Mouse (Mus musculus): ENCODE measurements around the gene Lrrc4. TPM values are rescaled to one million over a fixed set of nuclear protein-coding genes. Genes with fewer than 3 reads are reported as not detected.

Gene Lrrc4
- polyA plus RNA-seq, 1 experiment from 2014 or later = 2.4 TPM

GRCm38 (mm10) chr6:28831854-28832750, 555 bp upstream of the Lrrc4 start:
- Histone ChIP-seq H3K4me3 (peak overlapping the region; percentile 80), H3K36me3 (peaks cover 10% of the 10 kb centered on the region), H3K27me3 (ENCODE audit: insufficient read depth, poor library complexity, severe bottlenecking) (peaks cover 45% of the 10 kb centered on the region), H3K9me3 (no peaks in the 10 kb centered on the region), H3K27ac (peak overlapping the region; percentile 94), H3K4me1 (replicated peaks) (peaks cover 69% of the 10 kb centered on the region)
- WGBS = under 1% methylated on average over 82 of the region's 82 CpGs
- peak; percentile 62 for DNase-seq (ENCODE audit: low spot score)

GRCm38 (mm10) chr6:28830306-28830705, 1.2 kb downstream of the Lrrc4 start:
- 92% methylated on average over 12 of the region's 12 CpGs for WGBS
- H3K27ac ChIP-seq = no peak overlapping the region
- peaks cover 10% of the 10 kb centered on the region for H3K36me3 ChIP-seq
- H3K9me3 ChIP-seq = no peaks in the 10 kb centered on the region
- peaks cover 86% of the 10 kb centered on the region for H3K4me1 ChIP-seq (replicated peaks)
- DNase-seq (ENCODE audit: low spot score) = no peak
- no peak overlapping the region for H3K4me3 ChIP-seq
- peaks cover 39% of the 10 kb centered on the region for H3K27me3 ChIP-seq (ENCODE audit: insufficient read depth, poor library complexity, severe bottlenecking)

GRCm38 (mm10) chr6:28828593-28828992, 3.0 kb downstream of the Lrrc4 start:
- H3K4me1 ChIP-seq (replicated peaks) = peaks cover 78% of the 10 kb centered on the region
- peaks cover 10% of the 10 kb centered on the region for H3K36me3 ChIP-seq
- no peak overlapping the region for H3K27ac ChIP-seq
- no peaks in the 10 kb centered on the region for H3K9me3 ChIP-seq
- H3K27me3 ChIP-seq (ENCODE audit: insufficient read depth, poor library complexity, severe bottlenecking) = peaks cover 24% of the 10 kb centered on the region
- H3K4me3 ChIP-seq = peak overlapping the region; percentile 41
- WGBS = 26% methylated on average over 6 of the region's 6 CpGs
- peak; percentile 25 for DNase-seq (ENCODE audit: low spot score)

GRCm38 (mm10) chr6:28827565-28827964, 4.0 kb downstream of the Lrrc4 start:
- Histone ChIP-seq H3K4me1 (replicated peaks) (peaks cover 69% of the 10 kb centered on the region), H3K27ac (peak overlapping the region; percentile 66), H3K27me3 (ENCODE audit: insufficient read depth, poor library complexity, severe bottlenecking) (peaks cover 24% of the 10 kb centered on the region), H3K36me3 (peaks cover 10% of the 10 kb centered on the region), H3K4me3 (peak overlapping the region; percentile 41), H3K9me3 (no peaks in the 10 kb centered on the region)
- no peak for DNase-seq (ENCODE audit: low spot score)
- WGBS = 26% methylated on average over 3 of the region's 3 CpGs

- H3K9me3 ChIP-seq = no peaks in the 10 kb centered on the region
- H3K36me3 ChIP-seq = peaks cover 11% of the 10 kb centered on the region
- H3K4me1 ChIP-seq (replicated peaks) = peaks cover 63% of the 10 kb centered on the region
- H3K4me3 ChIP-seq = peak overlapping the region; percentile 41; the same call in 1 of the 2 replicates
- H3K27me3 ChIP-seq (ENCODE audit: insufficient read depth, poor library complexity, severe bottlenecking) = peaks cover 21% of the 10 kb centered on the region
- H3K27ac ChIP-seq = peak overlapping the region; percentile 59
- no peak for DNase-seq (ENCODE audit: low spot score)
- WGBS = 68% methylated on average over 9 of the region's 9 CpGs
These were observed 4.7 kb downstream of the Lrrc4 start for GRCm38 (mm10) chr6:28826689-28827389.

- H3K27me3 ChIP-seq (ENCODE audit: insufficient read depth, poor library complexity, severe bottlenecking) = peaks cover 14% of the 10 kb centered on the region
- no peak for DNase-seq (ENCODE audit: low spot score)
- peaks cover 20% of the 10 kb centered on the region for H3K36me3 ChIP-seq
- no peaks in the 10 kb centered on the region for H3K9me3 ChIP-seq
- no peak overlapping the region for H3K4me3 ChIP-seq
- 59% methylated on average over 3 of the region's 3 CpGs for WGBS
- peaks cover 57% of the 10 kb centered on the region for H3K4me1 ChIP-seq (replicated peaks)
- H3K27ac ChIP-seq = no peak overlapping the region
These were observed 5.7 kb downstream of the Lrrc4 start for GRCm38 (mm10) chr6:28825894-28826293.

- Histone ChIP-seq H3K4me3 (no peak overlapping the region), H3K36me3 (peaks cover 28% of the 10 kb centered on the region), H3K27me3 (ENCODE audit: insufficient read depth, poor library complexity, severe bottlenecking) (no peaks in the 10 kb centered on the region), H3K9me3 (no peaks in the 10 kb centered on the region), H3K4me1 (replicated peaks) (peaks cover 53% of the 10 kb centered on the region), H3K27ac (no peak overlapping the region)
- DNase-seq (ENCODE audit: low spot score) = no peak
- WGBS = 93% methylated on average over 5 of the region's 5 CpGs
These were observed 7.7 kb downstream of the Lrrc4 start for GRCm38 (mm10) chr6:28823802-28824201.

GRCm38 (mm10) chr6:28823375-28823774, 8.2 kb downstream of the Lrrc4 start:
- Histone ChIP-seq H3K27ac (no peak overlapping the region), H3K36me3 (peaks cover 28% of the 10 kb centered on the region), H3K27me3 (ENCODE audit: insufficient read depth, poor library complexity, severe bottlenecking) (no peaks in the 10 kb centered on the region), H3K4me3 (no peak overlapping the region), H3K4me1 (replicated peaks) (peaks cover 49% of the 10 kb centered on the region), H3K9me3 (no peaks in the 10 kb centered on the region)
- WGBS = 90% methylated on average over 3 of the region's 3 CpGs
- DNase-seq (ENCODE audit: low spot score) = no peak

- WGBS = 93% methylated on average over 3 of the region's 3 CpGs
- Histone ChIP-seq H3K27me3 (ENCODE audit: insufficient read depth, poor library complexity, severe bottlenecking) (no peaks in the 10 kb centered on the region), H3K4me1 (replicated peaks) (peaks cover 38% of the 10 kb centered on the region), H3K9me3 (no peaks in the 10 kb centered on the region), H3K36me3 (peaks cover 35% of the 10 kb centered on the region), H3K27ac (no peak overlapping the region), H3K4me3 (no peak overlapping the region)
- DNase-seq (ENCODE audit: low spot score) = no peak
These were observed 9.3 kb downstream of the Lrrc4 start for GRCm38 (mm10) chr6:28822296-28822695.

- no peaks in the 10 kb centered on the region for H3K9me3 ChIP-seq
- DNase-seq (ENCODE audit: low spot score) = no peak
- no peak overlapping the region for H3K4me3 ChIP-seq
- H3K4me1 ChIP-seq (replicated peaks) = peaks cover 17% of the 10 kb centered on the region
- 63% methylated on average over 13 of the region's 13 CpGs for WGBS
- H3K36me3 ChIP-seq = peaks cover 37% of the 10 kb centered on the region
- no peak overlapping the region; the same call in 1 of the 2 replicates for H3K27ac ChIP-seq
- no peaks in the 10 kb centered on the region for H3K27me3 ChIP-seq (ENCODE audit: insufficient read depth, poor library complexity, severe bottlenecking)
These were observed 11.8 kb downstream of the Lrrc4 start for GRCm38 (mm10) chr6:28819509-28820358.

- no peak for DNase-seq (ENCODE audit: low spot score)
- H3K4me1 ChIP-seq (replicated peaks) = peaks cover 26% of the 10 kb centered on the region
- no peak overlapping the region for H3K27ac ChIP-seq
- WGBS = 80% methylated on average over 9 of the region's 9 CpGs
- no peak overlapping the region for H3K4me3 ChIP-seq
- no peaks in the 10 kb centered on the region for H3K27me3 ChIP-seq (ENCODE audit: insufficient read depth, poor library complexity, severe bottlenecking)
- H3K36me3 ChIP-seq = peaks cover 37% of the 10 kb centered on the region
- no peaks in the 10 kb centered on the region for H3K9me3 ChIP-seq
These were observed 14.5 kb downstream of the Lrrc4 start for GRCm38 (mm10) chr6:28817039-28817438.

GRCm38 (mm10) chr6:28814895-28815294, 16.7 kb downstream of the Lrrc4 start:
- Histone ChIP-seq H3K4me1 (replicated peaks) (peaks cover 18% of the 10 kb centered on the region), H3K4me3 (no peak overlapping the region), H3K36me3 (peaks cover 19% of the 10 kb centered on the region), H3K27me3 (ENCODE audit: insufficient read depth, poor library complexity, severe bottlenecking) (no peaks in the 10 kb centered on the region), H3K27ac (no peak overlapping the region), H3K9me3 (no peaks in the 10 kb centered on the region)
- 88% methylated on average over 2 of the region's 2 CpGs for WGBS
- no peak for DNase-seq (ENCODE audit: low spot score)

Measured in hindbrain, embryonic 10.5 days (tissue).